Mouse (Mus musculus) heart, postnatal 25 days (tissue): Measurements from ENCODE around the gene Slc38a10. TPM values are rescaled to one million over a fixed set of nuclear protein-coding genes. Genes with fewer than 3 reads are reported as not detected.

Experiments
- DNase-seq: peaks from one replicate; pipeline ENCODE4 v3.0.0; 2022; ENCODE audit warnings: low spot score
- intact Hi-C: fragments of 180-260 bp; cut with DNase I; formaldehyde crosslinking; loops from one replicate; pipeline ENCODE4 v1.15.1; 2025
- total RNA-seq, 2 experiments: library from RNA; stranded (reverse); gene quantifications; 2 replicates each; pipeline ENCODE4 v1.2.3; 2021

Slc38a10 gene
- total RNA-seq, 2 experiments from 2014 or later: 75.9 to 78.0 TPM

DNA sequence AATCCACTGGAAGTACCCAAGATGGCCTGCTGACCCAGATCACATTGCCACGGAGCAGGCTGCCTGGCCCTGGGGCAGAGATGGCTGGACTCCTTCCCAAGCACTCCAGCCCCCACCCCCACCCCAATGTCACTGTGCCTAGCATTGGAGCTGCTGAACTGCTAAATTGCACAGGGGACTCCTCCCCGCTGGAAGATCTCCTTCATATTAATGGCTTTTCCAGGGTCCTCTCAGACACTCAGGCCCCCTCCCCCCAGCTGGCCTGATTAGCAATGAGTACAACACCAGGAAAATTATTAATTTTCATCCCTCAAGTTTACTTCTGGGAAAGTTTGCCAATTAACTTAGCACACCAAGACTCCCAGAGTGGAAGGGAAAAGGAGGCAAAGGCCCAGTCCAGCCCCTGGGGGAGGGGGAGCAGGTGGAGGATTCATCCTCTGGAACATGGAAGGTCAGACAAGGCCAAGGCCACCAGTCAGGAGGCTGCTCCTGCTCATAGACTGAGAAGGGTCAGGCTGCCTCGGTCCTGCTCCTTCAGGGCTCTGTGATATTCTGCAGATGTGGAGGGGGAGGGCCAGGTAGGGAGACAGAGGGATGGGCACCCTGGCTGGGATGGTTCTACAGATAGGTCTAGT is 31.4 kb upstream of the Slc38a10 start:
- intact Hi-C loops: loop anchor here (5.0 kb wide), 1 partner anchor 40 kb away; no protein-coding TSS in a partner anchor
- no peak for DNase-seq

DNA sequence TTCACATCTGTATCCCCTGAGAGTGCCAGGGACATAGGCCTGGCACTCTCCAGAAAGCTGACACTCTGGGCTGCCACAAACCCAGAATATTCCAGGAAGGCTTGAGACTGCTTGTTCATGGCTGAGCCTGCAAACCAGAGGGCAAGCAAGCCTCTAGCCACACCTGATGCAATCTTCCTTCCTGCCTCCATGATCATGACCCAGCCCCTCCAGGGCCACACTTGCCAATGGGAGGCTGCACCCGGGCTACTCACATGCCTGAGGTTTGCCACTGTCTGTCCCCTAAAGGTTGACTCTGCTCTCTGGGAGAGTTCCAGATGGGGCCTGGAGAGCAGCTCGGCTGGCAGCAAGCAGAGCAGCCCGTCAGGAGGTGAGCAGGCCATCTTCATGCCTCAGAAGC is 30.2 kb upstream of the Slc38a10 start:
- DNase-seq: no peak
- intact Hi-C loops: loop anchor here (5.0 kb wide), 1 partner anchor 39 kb away; no protein-coding TSS in a partner anchor

DNA sequence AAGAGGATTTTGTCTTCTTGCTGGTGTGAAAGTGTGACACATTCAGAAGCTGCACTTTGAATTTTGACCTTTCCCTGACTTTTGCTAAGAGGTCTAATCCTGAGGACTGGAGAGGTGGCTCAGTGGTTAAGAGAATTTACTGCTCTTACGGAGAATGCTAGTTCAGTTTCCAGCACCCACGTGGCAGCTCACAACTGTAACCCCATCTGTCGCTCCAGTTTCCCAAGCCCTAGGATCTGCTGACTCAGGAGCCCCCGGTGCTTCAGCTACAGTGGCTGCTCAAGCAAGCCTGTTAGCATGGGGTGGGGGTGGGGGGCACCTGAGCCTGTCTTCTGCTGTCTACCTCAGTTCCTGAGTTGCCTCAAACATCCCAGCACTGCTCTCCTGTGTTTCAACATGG is 28.2 kb upstream of the Slc38a10 start:
- intact Hi-C loops: no loop called here
- DNase-seq: no peak

DNA sequence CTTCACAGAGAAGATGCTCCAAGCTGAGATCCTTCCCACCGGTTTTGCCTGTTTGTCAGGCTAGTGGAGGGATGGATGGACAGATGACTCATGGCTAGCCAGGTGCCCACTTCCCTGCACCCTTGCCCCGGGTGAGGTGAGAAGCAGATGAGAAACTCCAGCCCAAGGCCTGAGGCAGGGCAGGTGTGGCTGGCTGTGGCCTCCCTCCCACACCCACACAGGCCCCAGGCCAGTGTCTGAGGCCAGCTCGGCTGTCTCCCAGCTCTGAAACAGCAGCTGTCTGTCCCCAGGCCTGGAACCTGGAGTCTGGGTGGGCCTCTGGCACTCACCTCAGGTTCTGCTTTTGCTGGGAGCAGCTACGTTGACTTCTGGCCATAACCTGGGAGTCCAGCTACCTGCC is 24.8 kb upstream of the Slc38a10 start:
- DNase-seq: no peak
- intact Hi-C loops: no loop called here

DNA sequence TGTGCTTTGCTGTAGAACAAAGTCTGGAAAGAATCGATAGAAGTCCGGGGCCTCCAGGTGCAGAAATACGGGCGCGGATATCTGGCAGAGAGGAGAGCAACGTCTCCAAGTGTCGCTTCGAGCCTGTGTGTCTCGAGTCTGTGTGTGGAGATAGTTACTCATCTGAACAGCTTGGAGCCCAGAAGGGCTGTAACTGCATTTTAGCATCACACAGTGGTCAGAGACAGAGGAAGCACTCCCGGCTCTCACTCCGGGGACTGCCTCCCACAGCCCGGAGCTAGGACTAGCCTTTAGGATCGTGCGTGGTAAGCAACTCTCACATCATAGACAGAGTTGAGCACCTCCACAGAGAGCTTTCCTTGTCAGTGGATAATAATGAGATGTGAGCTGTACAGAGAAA is 22.1 kb upstream of the Slc38a10 start:
- DNase-seq: no peak
- intact Hi-C loops: no loop called here

DNA sequence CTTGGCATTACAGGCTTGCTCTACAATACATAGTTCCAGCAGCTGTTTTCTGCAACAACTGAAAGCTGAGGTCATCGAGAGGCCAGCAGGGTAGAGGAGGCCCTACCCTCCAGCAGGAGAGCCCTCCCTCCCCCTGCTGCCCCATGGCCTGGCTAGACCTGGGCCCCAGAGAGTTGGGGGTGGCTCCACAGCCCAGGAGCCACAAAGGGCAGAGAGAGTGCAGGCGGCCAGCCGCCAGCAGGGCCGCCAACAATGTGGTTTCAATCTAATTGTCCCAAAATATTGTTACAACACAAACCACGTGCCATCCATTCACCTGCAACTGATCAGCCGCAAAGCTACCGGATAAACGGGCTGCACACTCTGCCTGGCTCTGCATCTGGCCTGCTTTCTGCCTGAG is 20.0 kb upstream of the Slc38a10 start:
- intact Hi-C loops: no loop called here
- no peak for DNase-seq

DNA sequence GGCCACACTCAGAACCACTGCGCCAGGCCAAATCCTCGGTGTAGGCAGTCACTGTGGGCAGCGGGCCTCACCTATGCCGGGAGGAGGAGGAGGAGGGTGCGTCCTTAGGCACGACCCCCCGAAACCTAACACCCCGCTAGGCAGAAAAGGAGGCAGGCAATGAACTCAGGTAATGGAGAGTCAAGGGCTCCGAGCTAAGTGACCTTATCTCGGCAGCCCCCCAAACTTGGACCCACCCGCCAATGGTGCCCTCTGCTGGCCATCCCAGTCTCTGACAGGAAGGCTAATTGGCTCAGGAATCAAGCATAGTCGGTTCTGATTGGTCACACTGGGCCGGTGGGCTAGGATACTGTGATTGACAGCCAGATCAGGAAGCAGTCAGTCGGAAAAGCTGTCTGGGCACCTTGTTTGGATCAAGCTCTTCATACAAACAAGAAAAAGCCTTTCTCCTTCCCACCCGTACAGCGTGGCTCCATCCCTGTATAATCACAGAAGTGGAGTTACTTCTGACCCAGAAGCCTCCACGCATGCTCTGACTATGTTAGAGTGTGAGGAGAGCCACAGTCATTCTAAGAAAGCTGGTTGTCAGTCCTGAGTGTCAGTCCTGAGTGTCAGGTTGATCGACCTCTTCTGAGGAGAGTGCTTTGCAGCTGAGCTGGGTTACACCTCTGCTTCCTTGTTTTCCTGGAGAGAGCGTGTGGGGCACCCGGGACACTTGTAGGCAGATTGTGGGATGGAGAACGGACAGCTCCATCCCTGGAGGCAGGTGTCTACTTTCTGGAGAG is 18.3 kb upstream of the Slc38a10 start:
- intact Hi-C loops: loop anchor here (5.0 kb wide), 1 partner anchor 57 kb away; no protein-coding TSS in a partner anchor
- peak; percentile 50 for DNase-seq

DNA sequence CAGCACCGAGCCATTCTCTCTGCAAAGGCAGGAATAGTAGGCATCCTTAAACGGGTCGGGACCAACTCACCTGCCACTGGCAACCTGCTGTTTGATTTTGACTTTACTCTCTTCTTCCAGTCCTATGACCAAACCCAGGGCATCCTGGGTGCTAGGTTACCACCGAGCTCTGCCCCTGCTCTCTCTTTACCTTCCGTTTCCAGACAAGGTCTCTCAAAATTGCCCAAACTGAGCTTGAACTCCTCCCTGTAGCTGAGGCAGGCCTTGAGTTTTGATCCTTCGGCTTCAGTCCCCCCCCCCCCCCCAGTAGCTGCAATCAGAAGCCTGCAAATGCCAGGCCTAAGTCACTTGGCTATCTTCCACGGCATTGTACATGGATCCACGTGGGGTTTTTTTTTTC is 17.4 kb upstream of the Slc38a10 start:
- intact Hi-C loops: loop anchor here (5.0 kb wide), 1 partner anchor 56 kb away; no protein-coding TSS in a partner anchor
- DNase-seq: no peak

DNA sequence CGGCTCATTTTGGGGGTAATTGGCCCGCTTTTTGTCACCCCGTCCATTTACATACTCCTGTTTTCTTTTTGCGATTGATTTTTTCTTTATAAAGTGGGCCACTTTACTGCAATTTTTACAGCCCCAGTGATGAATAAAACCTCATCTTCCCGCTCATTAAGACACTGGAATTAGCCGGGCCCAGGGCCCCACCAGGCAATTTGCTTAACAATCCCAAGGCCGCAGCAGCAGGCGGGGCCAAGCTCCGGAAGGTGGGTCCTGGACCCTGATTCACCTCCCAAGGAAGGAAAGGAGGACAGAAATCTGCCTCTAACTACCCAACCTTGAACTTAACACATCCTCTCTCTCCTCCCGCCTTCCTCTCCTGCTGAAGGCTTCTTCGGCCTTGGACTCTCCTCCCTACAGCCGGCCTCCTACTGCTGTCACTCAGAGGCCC is 16.8 kb upstream of the Slc38a10 start:
- intact Hi-C loops: loop anchor here (5.0 kb wide), 1 partner anchor 56 kb away; no protein-coding TSS in a partner anchor

DNA sequence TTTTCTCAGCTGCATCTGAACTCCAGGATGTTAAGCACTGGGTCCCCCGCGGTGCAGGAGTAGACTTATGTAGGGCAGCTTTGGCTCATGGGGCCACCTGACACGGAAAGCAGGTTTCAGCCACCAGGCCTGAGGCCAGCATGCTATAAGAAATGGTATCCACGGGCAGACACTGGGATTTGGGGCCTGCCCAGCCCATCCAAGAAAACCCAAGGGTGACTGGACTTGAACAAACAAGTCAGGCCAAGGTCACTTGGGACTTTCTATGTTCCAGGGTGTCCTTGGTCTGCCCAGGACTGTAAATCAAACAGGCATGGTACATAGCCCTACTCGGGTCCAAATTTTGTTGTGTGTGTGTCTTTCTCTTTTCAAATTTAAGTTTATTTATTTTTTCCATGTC is 15.9 kb upstream of the Slc38a10 start:
- intact Hi-C loops: loop anchor here (5.0 kb wide), 1 partner anchor 55 kb away; no protein-coding TSS in a partner anchor
- DNase-seq: no peak

More for the DNA sequence above, 16.8 kb upstream of the Slc38a10 start:
- DNase-seq: no peak

DNA sequence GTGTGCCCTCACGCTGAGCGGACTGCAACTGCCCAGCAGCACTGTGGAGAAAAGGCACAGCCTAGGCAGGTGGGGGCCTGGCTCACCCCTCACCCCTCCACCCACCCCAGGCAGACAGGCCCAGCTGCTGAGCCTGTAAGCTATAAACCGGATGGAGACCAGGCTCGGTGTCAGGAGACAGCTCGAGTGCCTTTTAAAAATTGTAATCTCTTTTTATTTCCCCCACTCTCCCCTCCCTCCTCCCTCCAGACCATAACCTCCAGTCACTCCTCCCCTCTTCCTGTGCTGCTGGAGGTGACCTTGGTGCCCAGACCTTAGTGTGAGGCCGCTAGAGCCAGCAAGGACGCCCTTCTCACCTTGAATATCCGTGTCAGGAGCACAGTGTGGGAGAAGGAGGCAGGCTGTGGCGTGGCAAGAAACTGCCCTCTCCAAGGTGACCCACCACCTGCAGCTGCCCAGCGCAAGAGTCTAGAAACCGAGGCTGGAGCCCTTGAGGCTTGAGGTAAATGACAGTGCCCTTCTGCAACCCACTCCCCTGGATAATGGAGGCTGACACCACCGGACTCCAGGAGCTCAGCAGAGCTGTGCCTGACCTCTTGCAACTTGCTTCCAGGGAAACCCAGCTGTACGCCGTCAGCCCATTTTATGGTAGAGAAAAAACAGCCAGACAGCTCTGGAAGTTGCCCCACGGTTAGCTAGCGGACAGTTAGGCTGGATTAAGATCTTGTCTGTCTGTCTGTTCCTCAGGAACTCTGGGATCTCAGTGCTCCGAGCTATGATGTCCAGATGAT is 13.5 kb upstream of the Slc38a10 start:
- no peak for DNase-seq
- intact Hi-C loops: loop anchor here (5.0 kb wide), 1 partner anchor 52 kb away; no protein-coding TSS in a partner anchor

DNA sequence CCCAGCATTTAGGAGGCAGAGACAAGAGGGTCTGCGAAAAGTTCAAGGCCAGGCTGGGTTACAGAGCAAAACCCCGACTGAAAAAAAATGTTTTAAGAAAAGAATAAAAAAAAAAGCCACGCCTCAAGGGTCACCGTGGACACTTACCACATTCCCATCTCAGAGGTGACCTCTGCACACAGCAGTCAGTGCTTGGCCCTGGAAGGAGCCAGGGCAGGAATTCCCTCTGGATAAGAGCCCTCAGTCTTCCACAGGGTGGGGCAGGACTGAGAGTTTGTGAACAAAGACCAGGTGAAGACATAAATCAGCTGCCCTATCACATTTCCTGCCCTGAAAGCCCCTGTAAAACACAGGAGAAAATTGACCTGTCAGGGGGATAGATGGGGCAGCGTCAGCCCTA is 12.9 kb upstream of the Slc38a10 start:
- intact Hi-C loops: no loop called here
- DNase-seq: no peak

DNA sequence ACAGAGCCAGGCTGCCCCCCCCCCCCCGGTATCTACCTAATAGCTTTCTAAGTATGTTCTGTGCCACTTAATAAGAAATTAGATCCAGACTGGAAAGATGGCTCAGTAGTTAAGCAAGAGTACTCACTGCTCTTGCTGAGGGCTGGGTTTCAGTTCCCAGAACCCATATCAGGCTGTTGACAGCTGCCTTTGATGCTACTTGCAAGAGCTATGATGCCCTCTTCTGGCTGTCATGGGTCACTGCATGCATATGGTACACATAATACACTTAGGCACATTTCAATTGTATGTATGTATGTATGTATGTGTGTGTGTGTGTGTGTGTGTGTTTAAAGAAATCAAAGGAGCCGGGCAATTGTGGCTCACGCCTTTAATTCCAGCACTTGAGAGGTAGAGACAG is 12.1 kb upstream of the Slc38a10 start:
- intact Hi-C loops: no loop called here
- no peak for DNase-seq

DNA sequence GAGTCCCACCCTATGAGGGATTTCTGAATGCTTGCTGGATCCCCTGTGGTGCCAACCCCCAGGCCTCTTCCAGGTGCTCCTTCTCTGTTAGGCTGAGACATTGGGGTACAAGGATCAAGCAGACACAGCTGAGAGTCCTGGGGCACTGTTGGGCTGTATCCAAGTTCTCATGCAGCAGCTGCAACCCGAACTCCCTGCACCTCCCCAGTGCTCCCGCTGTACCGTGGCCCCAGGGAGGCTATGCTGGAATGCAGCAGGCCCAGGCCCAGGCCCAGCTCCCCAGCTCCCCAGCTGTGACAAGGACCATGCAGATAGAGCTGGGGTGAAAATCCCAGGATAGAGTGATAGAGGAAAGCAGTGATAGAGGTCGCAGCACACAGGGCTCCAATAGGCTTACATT is 10.1 kb upstream of the Slc38a10 start:
- intact Hi-C loops: no loop called here

DNA sequence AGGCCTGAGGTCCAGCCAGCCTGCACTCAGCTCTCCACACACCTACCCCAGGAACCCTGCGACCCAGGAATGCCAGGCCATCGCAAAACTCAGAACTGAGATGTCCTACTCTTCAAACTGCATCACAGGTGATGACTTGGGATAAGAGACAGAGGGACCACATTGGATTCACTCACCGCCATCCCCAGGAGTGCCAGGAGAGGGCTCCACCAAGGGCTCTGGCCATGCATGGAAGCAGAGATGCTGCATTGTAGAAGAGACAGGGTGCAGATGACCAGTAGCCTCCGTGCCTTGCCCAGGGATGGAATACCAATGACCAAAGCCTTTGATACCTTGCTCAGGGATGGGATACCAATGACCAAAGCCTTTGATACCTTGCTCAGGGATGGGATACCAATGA is 9.3 kb upstream of the Slc38a10 start:
- no peak for DNase-seq
- intact Hi-C loops: no loop called here

More for the DNA sequence above, 10.1 kb upstream of the Slc38a10 start:
- no peak for DNase-seq

DNA sequence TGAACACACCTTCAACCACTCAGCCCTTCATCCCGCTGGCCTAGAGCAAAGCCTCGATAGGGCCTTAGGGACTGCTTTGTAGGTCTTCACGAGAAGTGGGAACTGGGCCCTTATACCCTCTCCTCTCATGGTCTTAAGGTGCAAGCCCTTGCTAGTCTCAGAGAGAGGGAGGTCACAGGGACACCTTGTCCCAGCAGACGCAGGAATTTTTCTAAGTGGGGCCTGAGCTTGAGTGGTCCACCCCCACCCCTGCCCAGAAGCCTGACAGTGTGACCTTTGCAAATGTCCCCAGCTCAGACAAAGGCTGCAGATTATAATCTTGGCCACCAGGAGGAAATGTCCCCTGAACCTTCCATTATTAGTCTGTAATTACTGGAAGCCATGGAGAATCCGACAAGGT is 8.5 kb upstream of the Slc38a10 start:
- intact Hi-C loops: no loop called here

DNA sequence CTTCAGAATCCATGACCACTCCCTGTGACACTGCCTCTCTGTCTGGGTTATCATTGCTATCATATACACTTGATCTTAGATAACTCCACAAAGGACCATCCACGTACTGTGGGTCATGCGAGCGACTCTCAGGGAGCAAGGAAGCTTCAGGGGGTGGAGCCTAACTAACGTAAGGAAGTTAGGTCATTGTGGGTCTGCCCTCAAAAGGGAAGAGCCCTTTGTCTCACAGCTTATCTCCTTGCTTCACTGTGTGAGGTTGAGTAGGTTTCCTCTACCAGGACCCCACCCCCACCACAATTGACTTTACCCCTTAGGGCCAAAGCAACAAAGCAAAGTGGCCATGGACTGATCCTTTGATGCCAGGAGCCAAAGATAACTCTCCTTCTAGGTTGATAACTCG is 7.7 kb upstream of the Slc38a10 start:
- no peak for DNase-seq
- intact Hi-C loops: no loop called here

More for the DNA sequence above, 8.5 kb upstream of the Slc38a10 start:
- no peak for DNase-seq

DNA sequence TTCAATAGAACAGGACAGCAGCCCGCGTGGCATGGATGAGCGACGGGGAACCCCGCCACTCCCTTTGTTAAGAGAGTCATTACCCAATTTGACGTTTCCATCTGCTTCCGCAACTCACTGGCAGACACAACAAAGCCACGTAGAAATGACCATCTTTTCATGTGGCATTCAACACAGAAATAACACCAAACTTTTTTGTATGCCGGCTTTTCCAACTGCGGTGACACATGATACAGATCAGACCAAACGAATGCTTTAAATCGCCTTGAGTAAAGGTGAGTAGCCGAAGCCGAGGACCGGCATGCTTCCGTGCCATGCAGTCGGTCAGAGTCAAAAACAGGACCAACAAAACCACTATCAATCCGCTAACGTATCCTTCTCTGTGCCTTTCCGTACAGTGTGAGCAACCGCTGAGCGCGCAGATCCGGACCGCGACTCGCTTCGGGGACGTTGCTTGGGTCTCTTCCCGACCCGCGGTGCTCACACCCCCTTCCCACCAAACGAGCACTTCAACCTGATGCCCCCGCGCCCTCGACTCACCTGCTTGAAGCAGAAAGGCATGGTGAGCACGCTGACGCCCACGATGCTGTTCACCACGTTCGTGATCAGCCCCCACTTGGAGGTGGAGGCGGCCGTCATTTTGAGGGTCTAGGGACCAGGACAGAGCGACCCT is 570 bp downstream of the Slc38a10 start:
- no peak for DNase-seq
- intact Hi-C loops: no loop called here

DNA sequence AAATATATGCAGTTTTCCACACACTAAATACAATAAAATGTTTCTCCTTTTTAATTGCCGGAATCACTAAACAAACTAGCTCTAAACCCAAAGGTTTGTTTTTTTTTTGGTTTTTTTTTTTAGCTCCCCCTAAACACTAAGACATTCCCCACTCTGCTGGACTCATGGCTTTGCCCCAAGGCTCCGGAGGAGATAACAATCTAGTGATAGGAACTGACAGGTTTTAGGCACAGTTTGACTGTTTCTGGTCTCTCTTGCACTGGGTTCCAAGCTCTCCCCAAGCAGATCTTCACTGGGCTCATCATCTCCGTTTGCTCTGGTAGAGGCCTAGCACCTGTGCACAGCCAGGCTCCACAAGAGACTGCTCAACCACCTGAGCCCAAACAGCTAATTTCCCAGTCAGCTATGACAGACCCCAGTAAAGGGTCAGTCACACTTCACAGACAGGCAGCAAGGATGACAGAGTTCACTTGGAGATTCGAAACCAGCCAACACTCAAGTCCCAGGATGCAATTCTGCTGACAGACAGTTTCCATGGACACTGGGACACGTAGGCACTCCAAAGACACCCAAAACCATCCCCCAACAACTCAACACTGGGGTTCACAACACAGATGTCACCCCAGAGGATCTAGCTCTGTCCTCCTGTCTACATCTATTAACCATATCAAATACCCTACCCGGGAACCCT is 1.5 kb downstream of the Slc38a10 start:
- DNase-seq: no peak
- intact Hi-C loops: no loop called here
